Comparison of ENCODE assay signal across 8 mouse cellular contexts in the genomic region with DNA sequence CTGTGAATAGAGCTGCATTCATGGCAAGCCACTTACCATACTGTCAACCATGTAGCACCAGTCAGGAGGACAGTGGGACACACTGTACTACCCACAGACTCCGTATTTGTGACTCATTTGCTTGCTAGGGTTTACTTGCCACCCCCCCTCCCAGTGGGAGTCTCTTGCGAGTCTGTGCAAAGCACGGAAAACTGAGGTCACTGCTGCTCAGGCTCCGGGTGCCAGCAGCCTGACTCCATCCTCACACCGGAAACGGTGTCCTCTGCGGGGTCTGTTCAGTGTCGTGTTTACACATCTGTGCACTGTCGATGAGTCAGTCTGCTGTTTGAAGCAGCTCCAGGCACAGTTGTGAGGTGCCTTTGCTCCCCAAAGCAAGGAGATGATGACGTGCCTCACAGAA. TPM values are rescaled to one million over a fixed set of nuclear protein-coding genes. Genes with fewer than 3 reads are reported as not detected.
DNase-seq lines count a peak whose midpoint lies in the region; ATAC-seq and TF ChIP-seq lines count a peak whose summit lies in the region.

No protein-coding gene starts in this region.

- peak overlapping the region; percentile 91 for H3K27ac ChIP-seq in heart, embryonic 13.5 days (replicated peaks)
- peak overlapping the region; percentile 49 for H3K27ac ChIP-seq in liver, postnatal 0 days (ENCODE audit: low read depth)
- H3K27ac ChIP-seq in midbrain, embryonic 13.5 days, result no peak overlapping the region

- H3K4me2 ChIP-seq in heart, embryonic 13.5 days, result peak overlapping the region; percentile 41
- no peak overlapping the region for H3K4me2 ChIP-seq in liver, postnatal 0 days (ENCODE audit: low read depth, low read length)
- no peak overlapping the region for H3K4me2 ChIP-seq in midbrain, embryonic 13.5 days (replicated peaks)

- no peak overlapping the region for H3K4me3 ChIP-seq in heart, embryonic 13.5 days
- H3K4me3 ChIP-seq in liver, postnatal 0 days (ENCODE audit: low read depth, low read length), result no peak overlapping the region
- no peak overlapping the region for H3K4me3 ChIP-seq in midbrain, embryonic 13.5 days (replicated peaks)

- no peaks in the 10 kb centered on the region for H3K9me3 ChIP-seq in heart, embryonic 13.5 days
- H3K9me3 ChIP-seq in liver, postnatal 0 days (ENCODE audit: low read length), result no peaks in the 10 kb centered on the region
- no peaks in the 10 kb centered on the region for H3K9me3 ChIP-seq in midbrain, embryonic 13.5 days

- H3K27me3 ChIP-seq in heart, embryonic 13.5 days (replicated peaks), result no peaks in the 10 kb centered on the region
- no peaks in the 10 kb centered on the region for H3K27me3 ChIP-seq in liver, postnatal 0 days (ENCODE audit: insufficient read depth, low read length)
- no peaks in the 10 kb centered on the region for H3K27me3 ChIP-seq in midbrain, embryonic 13.5 days

- peaks cover 99% of the 10 kb centered on the region for H3K4me1 ChIP-seq in heart, embryonic 13.5 days
- peaks cover 42% of the 10 kb centered on the region for H3K4me1 ChIP-seq in liver, postnatal 0 days (ENCODE audit: insufficient read depth)
- H3K4me1 ChIP-seq in midbrain, embryonic 13.5 days (replicated peaks), result peaks cover 7% of the 10 kb centered on the region; the same call in 1 of the 2 replicates

- TF ChIP-seq CTCF in liver, postnatal 0 days (IDR thresholded peaks at IDR 0.05; ENCODE audit: low read depth), result no peak

- peak; percentile 79 to 83 for DNase-seq in adrenal gland, adult (ENCODE audit: inconsistent age in 2 of 2, low spot score in 1 of 2)
- DNase-seq in adrenal gland, postnatal 4 days (ENCODE audit: low spot score in 2 of 2), result no peak
- DNase-seq in Muller cell, postnatal 12 days (ENCODE audit: inconsistent ontology term), result peak; percentile 71
- DNase-seq in liver, postnatal 0 days, result peak; percentile 38
- no peak for DNase-seq in thymus, postnatal 4 days

- WGBS in heart, embryonic 13.5 days, result 6% methylated on average over 10 of the region's 10 CpGs
- WGBS in liver, postnatal 0 days (ENCODE audit: insufficient replicate concordance), result 42% methylated on average over 10 of the region's 10 CpGs
- WGBS in midbrain, embryonic 13.5 days, result 86% methylated on average over 10 of the region's 10 CpGs

- H3K36me3 ChIP-seq in heart, embryonic 13.5 days, result peaks cover 11% of the 10 kb centered on the region
- no peaks in the 10 kb centered on the region for H3K36me3 ChIP-seq in liver, postnatal 0 days (replicated peaks; ENCODE audit: insufficient read depth, low read length)
- H3K36me3 ChIP-seq in midbrain, embryonic 13.5 days, result no peaks in the 10 kb centered on the region

- no peak for ATAC-seq in heart, embryonic 13.5 days (ENCODE audit: extremely low read depth, insufficient number of reproducible peaks, low FRiP score, low TSS enrichment)
- ATAC-seq in liver, postnatal 0 days, result peak; percentile 30
- no peak for ATAC-seq in midbrain, embryonic 13.5 days
- no peak for ATAC-seq in cerebellum, adult (ENCODE audit: insufficient number of reproducible peaks, low FRiP score, low TSS enrichment)

- peak overlapping the region; percentile 33; the same call in 1 of the 2 replicates for H3K9ac ChIP-seq in heart, embryonic 13.5 days
- H3K9ac ChIP-seq in liver, postnatal 0 days (replicated peaks), result no peak overlapping the region
- H3K9ac ChIP-seq in midbrain, embryonic 13.5 days (replicated peaks), result no peak overlapping the region

- TF ChIP-seq EP300 in liver, postnatal 0 days (IDR thresholded peaks at IDR 0.05; ENCODE audit: low read depth), result no peak

RNA-seq across cellular contexts. Expression of gene Creb3l2, which starts 43.0 kb away (rescaled TPM):
- 10 to 100 TPM; 71.3 to 78.3 TPM for total RNA-seq in adrenal gland, postnatal 4 days (2021)
- polyA plus RNA-seq in heart, embryonic 13.5 days (2015; fragmentation: Nextera tagmentation; extraction: Ambion mirVana), result 29.9 and 30.1 TPM in 2 replicates
- 2.1 TPM in 2 replicates for polyA plus RNA-seq in liver, postnatal 0 days (2015; fragmentation: Nextera tagmentation; extraction: Ambion mirVana)
- polyA plus RNA-seq in midbrain, embryonic 13.5 days (2015; fragmentation: Nextera tagmentation; extraction: Ambion mirVana), result 2.6 and 3.3 TPM in 2 replicates

Comparison
In these comparisons a context has a peak if more than half of its experiments do, and no peak if none do; other contexts are left out.
1. DNase-seq: peak in adrenal gland, adult (2 of 2), Muller cell, postnatal 12 days (single experiment) and liver, postnatal 0 days (single experiment); none in adrenal gland, postnatal 4 days (0 of 2) and thymus, postnatal 4 days (single experiment).